Mouse (Mus musculus) heart, embryonic 14.5 days (tissue): ENCODE results near the gene Ino80e. TPM values are rescaled to one million over a fixed set of nuclear protein-coding genes. Genes with fewer than 3 reads are reported as not detected.

Experiments
- ATAC-seq: fragments of 200-750 bp; cut with Nextera tagmentation; 2 replicates; pipeline ENCODE4 v1.8.0; 2017; ENCODE audit warnings: low read depth, moderate TSS enrichment; ENCODE audit not compliant: insufficient number of reproducible peaks, insufficient read depth, low FRiP score
- H3K27ac ChIP-seq, 2 experiments: fragments of 200-500 bp in 1 of 2; fragments of 300-500 bp in 1 of 2; sonication (generic) in 1 of 2; replicated peaks in 1 of 2; 2 replicates each; pipeline ENCODE4 v1.5.1; 2012 to 2014; ENCODE audit warnings: low read depth in 2 of 2, low read length in 2 of 2, control low read depth in 1 of 2, mild to moderate bottlenecking in 1 of 2, mixed read lengths in 1 of 2; ENCODE audit not compliant: control insufficient read depth in 1 of 2, insufficient read depth in 1 of 2
- H3K27me3 ChIP-seq: fragments of 300-500 bp; sonication (generic); 2 replicates; pipeline ENCODE4 v1.6.1; 2014; ENCODE audit warnings: mild to moderate bottlenecking, low read length, control low read depth; ENCODE audit not compliant: control insufficient read depth, insufficient read depth
- H3K36me3 ChIP-seq: fragments of 300-500 bp; sonication (generic); 2 replicates; pipeline ENCODE4 v1.6.1; 2014; ENCODE audit warnings: mild to moderate bottlenecking, control low read depth, low read length, mixed read lengths; ENCODE audit not compliant: control insufficient read depth, insufficient read depth
- H3K4me1 ChIP-seq, 2 experiments: fragments of 200-500 bp in 1 of 2; fragments of 300-500 bp in 1 of 2; sonication (generic) in 1 of 2; 2 replicates each; pipeline ENCODE4 v1.6.1; 2012 to 2014; ENCODE audit warnings: low read length in 2 of 2, control low read depth in 1 of 2, mixed read lengths in 1 of 2; ENCODE audit not compliant: control insufficient read depth in 2 of 2, insufficient read depth in 2 of 2
- H3K4me2 ChIP-seq: fragments of 300-500 bp; sonication (generic); 2 replicates; pipeline ENCODE4 v1.6.1; 2014; ENCODE audit warnings: mild to moderate bottlenecking, low read length
- H3K4me3 ChIP-seq, 2 experiments: fragments of 200-500 bp in 1 of 2; fragments of 300-500 bp in 1 of 2; sonication (generic) in 1 of 2; 2 replicates each; pipeline ENCODE4 v1.5.1; 2012 to 2014; ENCODE audit warnings: low read length in 2 of 2, mild to moderate bottlenecking in 2 of 2, control low read depth in 1 of 2, low read depth in 1 of 2, moderate library complexity in 1 of 2; ENCODE audit not compliant: control insufficient read depth in 1 of 2, insufficient read depth in 1 of 2
- H3K9ac ChIP-seq: fragments of 300-500 bp; sonication (generic); 2 replicates; pipeline ENCODE4 v1.6.1; 2014; ENCODE audit warnings: mild to moderate bottlenecking, low read length
- H3K9me3 ChIP-seq: fragments of 300-500 bp; sonication (generic); 2 replicates; pipeline ENCODE4 v1.6.1; 2016; ENCODE audit warnings: low read length, control low read depth; ENCODE audit not compliant: control insufficient read depth
- WGBS: fragments of 180-500 bp; shearing (Covaris S2); extraction: QIAGEN DNeasy Blood & Tissue Kit; methylation state at CpG from one replicate; pipeline ENCODE4 v1.1.7; 2014; 5-methylcytosine and 5-hydroxymethylcytosine counted together
- polyA plus RNA-seq: library from polyadenylated mRNA; unstranded; fragments of >200 nt; fragmentation: Nextera tagmentation; extraction: Ambion mirVana; gene quantifications from 2 replicates; pipeline ENCODE4 v1.2.1, GENCODE M21; 2014

Ino80e gene
- polyA plus RNA-seq, 1 experiment from 2014 or later: 51.9 TPM

DNA sequence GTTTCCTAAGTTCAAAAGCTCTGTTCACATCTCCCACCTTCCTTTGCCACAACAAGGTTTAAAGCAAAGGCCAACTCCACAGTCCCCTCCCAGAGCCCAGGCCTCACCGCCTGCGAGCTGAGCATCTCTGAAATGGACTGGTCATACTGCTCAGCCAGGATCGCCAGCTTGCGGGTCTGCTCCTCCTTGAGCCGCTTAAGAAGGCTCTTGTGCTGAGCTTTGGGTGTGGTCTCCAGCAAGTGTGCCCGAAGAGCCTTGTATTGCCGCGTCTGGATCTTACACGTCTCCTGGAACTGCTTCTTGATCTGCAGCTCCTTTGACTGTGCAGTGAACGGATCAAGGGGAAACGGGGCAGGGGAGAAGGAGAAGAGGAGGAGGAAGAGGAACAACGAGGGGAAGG lies 5.8 kb upstream of the Ino80e start:
- no peaks in the 10 kb centered on the region for H3K9me3 ChIP-seq
- H3K27ac ChIP-seq: no peak overlapping the region
- no peak overlapping the region for H3K4me2 ChIP-seq
- peaks cover 95% of the 10 kb centered on the region for H3K36me3 ChIP-seq
- no peak for ATAC-seq
- H3K9ac ChIP-seq: no peak overlapping the region
- peaks cover 5 to 9% of the 10 kb centered on the region in 2 experiments for H3K4me1 ChIP-seq
- no peak overlapping the region for H3K4me3 ChIP-seq
- WGBS: 85% methylated on average over 12 of the region's 12 CpGs
- H3K27me3 ChIP-seq: no peaks in the 10 kb centered on the region

DNA sequence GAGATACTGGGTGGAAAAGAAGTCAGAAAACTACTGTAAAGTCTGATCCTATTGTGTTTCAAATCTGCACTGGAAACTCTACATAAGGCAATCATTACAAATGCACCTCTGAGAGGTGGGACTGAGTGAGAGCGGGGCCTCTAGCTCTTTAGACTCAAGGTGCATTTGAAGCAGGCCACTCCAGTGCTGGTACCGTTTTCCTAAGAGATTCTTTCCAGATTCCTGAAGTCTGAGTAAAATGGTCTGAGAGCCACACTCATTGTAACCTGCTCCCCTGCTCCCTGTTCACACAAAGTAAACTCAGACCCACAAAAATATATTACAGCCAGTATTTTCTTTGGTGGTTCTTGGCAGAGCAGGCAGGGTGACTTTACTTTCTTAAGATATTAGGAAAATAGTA lies 5.4 kb upstream of the Ino80e start:
- Histone ChIP-seq H3K27me3 (no peaks in the 10 kb centered on the region), H3K36me3 (peaks cover 90% of the 10 kb centered on the region), H3K4me2 (no peak overlapping the region), H3K9ac (no peak overlapping the region), H3K27ac (no peak overlapping the region), H3K9me3 (no peaks in the 10 kb centered on the region), H3K4me1 (peaks cover 8 to 13% of the 10 kb centered on the region in 2 experiments), H3K4me3 (no peak overlapping the region)
- no peak for ATAC-seq
- WGBS: 85% methylated on average over 2 of the region's 2 CpGs

DNA sequence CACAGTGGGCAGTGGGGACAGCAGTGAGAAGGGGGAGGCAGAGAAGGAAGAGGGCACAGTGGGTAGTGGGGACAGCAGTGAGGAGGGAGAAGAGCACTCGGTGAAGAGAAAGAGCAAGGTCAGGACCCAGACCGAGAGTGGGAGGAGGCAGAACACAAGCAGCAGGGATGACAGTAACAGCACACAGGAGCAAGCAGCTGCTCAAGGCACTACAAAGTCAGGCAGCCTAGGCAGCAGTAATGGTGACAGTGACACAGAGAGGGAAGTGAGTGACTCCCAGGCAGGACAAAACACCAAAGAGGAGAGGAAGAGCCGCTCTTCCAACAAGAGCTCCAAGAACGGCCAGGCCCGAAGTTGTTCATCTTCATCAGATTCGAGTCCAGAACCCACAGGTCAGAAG lies 1.6 kb upstream of the Ino80e start:
- H3K27me3 ChIP-seq: no peaks in the 10 kb centered on the region
- no peak overlapping the region for H3K4me3 ChIP-seq
- WGBS: 72% methylated on average over 6 of the region's 6 CpGs
- H3K36me3 ChIP-seq: peaks cover 69% of the 10 kb centered on the region
- peak overlapping the region; percentile 77 for H3K4me2 ChIP-seq
- ATAC-seq: no peak
- H3K9ac ChIP-seq: peak overlapping the region; percentile 83
- H3K9me3 ChIP-seq: no peaks in the 10 kb centered on the region
- H3K4me1 ChIP-seq: peaks cover 11 to 20% of the 10 kb centered on the region in 2 experiments
- H3K27ac ChIP-seq: no peak overlapping the region

DNA sequence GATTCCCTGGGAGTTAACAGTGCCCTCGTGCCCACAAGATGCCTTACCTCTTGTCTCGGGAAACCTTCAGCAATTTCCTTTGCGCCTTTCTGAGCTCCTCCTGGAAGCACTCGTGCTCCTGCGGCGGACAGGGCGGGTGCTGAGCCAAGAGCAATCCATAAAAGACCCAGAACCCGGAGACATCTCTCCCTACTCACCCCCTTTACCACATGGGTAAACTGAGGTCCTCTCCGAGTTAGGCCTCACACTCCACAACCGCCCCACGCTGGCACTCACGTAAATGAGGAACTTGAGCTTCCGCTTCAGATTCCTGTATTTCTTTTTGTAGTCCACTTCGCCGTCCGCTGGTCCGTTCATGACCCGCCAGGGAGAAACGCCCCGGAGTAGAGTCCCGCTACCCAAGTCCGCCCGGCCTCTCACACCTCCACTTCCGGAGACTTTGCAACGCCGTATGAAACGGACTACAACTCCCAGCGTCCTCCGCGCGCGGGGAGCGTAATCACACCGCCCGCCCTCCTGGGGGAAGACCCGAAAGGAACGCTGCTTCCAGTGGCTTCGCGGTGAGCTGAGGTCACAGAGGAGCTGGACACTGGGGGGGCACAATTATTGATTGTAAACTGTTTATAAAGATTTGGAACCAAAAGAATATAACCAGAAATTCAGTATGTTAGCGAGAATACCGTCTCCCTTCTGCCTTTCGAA lies 597 bp downstream of the Ino80e start, which contains the start of gene Hirip3:
Gene Hirip3, plus strand, starts transcription at position 544 of the 702 bp plus-strand sequence.
- Histone ChIP-seq H3K4me3 (peak within 1 kb of the TSS; percentile 64 to 89), H3K4me1 (peaks cover 11 to 20% of the 10 kb centered on the region in 2 experiments), H3K27ac (peak within 1 kb of the TSS; percentile 74 to 82), H3K9me3 (no peaks in the 10 kb centered on the region), H3K4me2 (peak within 1 kb of the TSS; percentile 77), H3K36me3 (peaks cover 68% of the 10 kb centered on the region), H3K9ac (peak within 1 kb of the TSS; percentile 83), H3K27me3 (no peaks in the 10 kb centered on the region)
- 2% methylated on average over 42 of the region's 42 CpGs for WGBS
- peak; percentile 91 for ATAC-seq

DNA sequence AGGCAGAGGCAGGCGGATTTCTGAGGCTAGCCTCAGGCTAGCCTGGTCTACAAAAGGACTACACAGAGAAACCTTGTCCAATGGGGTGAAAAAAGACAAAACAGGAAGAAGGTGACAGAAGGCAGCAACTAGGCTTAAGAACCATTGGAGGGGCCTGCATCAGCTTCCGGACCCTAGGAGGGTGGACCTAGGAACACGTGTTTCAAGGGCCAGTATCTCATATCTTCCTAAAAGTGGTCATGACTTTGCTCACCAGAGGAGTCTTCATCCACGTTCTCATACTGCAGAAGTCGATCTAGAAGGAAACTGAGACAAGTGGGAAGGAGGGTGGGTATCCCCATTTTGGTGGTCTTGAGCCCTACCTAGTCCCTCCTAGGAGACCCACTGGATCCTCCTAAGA lies 1.2 kb downstream of the Ino80e start:
- Histone ChIP-seq H3K27ac (no peak overlapping the region), H3K9me3 (no peaks in the 10 kb centered on the region), H3K9ac (peak overlapping the region; percentile 83), H3K4me3 (peak overlapping the region; percentile 64 to 89), H3K4me1 (peaks cover 11 to 20% of the 10 kb centered on the region in 2 experiments), H3K4me2 (peak overlapping the region; percentile 77), H3K27me3 (no peaks in the 10 kb centered on the region), H3K36me3 (peaks cover 68% of the 10 kb centered on the region)
- no peak for ATAC-seq
- WGBS: 68% methylated on average over 5 of the region's 5 CpGs

DNA sequence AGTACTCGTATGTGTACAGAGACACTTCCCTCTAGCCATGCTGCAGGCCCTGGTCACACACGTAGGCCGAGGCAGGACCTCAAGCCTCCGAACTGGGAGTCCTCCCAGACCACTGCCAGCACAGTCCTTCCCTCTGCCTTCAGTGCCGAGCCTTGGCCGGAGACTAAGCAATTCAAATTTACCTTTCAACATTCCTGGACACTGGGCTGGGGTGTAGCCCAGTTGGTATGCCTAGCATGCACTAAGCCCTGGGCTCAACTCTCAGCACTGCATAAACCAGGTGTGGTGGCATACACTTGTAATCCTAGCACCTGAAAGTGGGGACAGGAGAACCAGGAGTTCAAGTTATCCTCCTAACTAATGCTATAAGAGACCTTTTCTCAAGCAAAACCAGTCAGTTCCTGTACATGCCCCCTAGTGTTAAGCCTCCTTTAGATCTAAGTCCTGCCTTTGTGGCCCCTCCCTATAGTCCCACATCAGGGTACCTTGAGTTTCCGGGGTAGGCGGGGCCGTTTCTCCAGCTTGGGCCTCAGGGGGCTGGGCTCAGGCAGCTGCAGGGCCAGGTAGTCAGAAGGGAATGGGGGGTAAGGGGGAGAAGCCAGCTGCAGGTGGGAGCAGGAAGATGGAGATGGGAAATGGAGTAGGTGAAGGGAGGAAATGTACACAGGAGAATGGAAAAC lies 5.3 kb downstream of the Ino80e start:
- WGBS: 76% methylated on average over 9 of the region's 9 CpGs
- H3K36me3 ChIP-seq: peaks cover 84% of the 10 kb centered on the region
- no peaks in the 10 kb centered on the region for H3K27me3 ChIP-seq
- H3K27ac ChIP-seq: no peak overlapping the region
- no peaks in the 10 kb centered on the region for H3K9me3 ChIP-seq
- H3K4me3 ChIP-seq: no peak overlapping the region
- H3K9ac ChIP-seq: no peak overlapping the region
- H3K4me1 ChIP-seq: peaks cover 3 to 7% of the 10 kb centered on the region in 2 experiments; a peak in 1 of 4 replicates
- no peak overlapping the region for H3K4me2 ChIP-seq
- ATAC-seq: no peak

DNA sequence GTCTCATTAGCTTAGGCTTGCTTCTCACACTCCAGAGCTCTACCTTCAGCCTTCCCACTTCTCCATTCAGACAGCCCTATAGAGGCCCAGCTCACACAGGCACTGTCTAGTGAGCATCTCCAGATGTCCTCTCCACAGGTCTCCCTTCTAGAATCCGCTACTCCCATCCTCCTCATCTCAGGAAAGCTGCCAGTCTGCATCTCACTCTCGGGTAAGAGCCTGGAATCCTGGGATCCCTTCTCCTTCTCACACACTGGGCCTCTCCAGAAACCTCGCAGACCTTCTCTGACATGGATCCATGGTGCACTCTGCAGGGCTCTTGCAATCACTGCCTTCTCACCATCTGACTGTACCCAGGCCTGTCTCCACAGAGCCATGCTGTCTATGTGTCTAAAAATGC lies 6.5 kb downstream of the Ino80e start:
- WGBS: 80% methylated on average over 3 of the region's 3 CpGs
- Histone ChIP-seq H3K27me3 (no peaks in the 10 kb centered on the region), H3K27ac (no peak overlapping the region), H3K9ac (no peak overlapping the region), H3K4me2 (no peak overlapping the region), H3K4me3 (no peak overlapping the region), H3K4me1 (no peaks in the 10 kb centered on the region), H3K36me3 (peaks cover 88% of the 10 kb centered on the region), H3K9me3 (no peaks in the 10 kb centered on the region)
- ATAC-seq: no peak
